Mouse (Mus musculus): ENCODE measurements around the gene Klrb1f. TPM values are rescaled to one million over a fixed set of nuclear protein-coding genes. Genes with fewer than 3 reads are reported as not detected.

The Klrb1f gene
- total RNA-seq, 2 experiments from 2014 or later, result not detected

- intact Hi-C loops (cut with DNase I; ENCODE audit: low total_unique reads), result no loop called here
- no peak for DNase-seq
These were observed 57.3 kb downstream of the Klrb1f start for GRCm38 (mm10) chr6:129102858-129103555.

Other genes starting within 250 kb of the Klrb1f start
- not detected for gene Gm44511, start 219.6 kb upstream of the Klrb1f start, total RNA-seq (2021)
- gene Klrb1b, start 219.6 kb upstream of the Klrb1f start, total RNA-seq (2021), result not detected
- gene Clec2i, start 158.3 kb upstream of the Klrb1f start, total RNA-seq (2021), result not detected
- gene BC035044, start 154.8 kb upstream of the Klrb1f start, total RNA-seq (2021), result under 1 TPM in 1 of 2 experiments, not detected in 1; 0.13 TPM
- 1 to 10 TPM; 2.0 to 3.6 TPM for gene Clec2g, start 111.5 kb upstream of the Klrb1f start, total RNA-seq (2021)
- gene Clec2e, start 55.0 kb downstream of the Klrb1f start, total RNA-seq (2021), result under 1 TPM; 0.25 to 0.35 TPM
- 10 to 100 TPM; 42.2 to 57.2 TPM for gene Clec2d, start 134.7 kb downstream of the Klrb1f start, total RNA-seq (2021)
- gene Cd69, start 229.5 kb downstream of the Klrb1f start, total RNA-seq (2021), result not detected